Mouse (Mus musculus): ENCODE data around the gene Prdm16.

Prdm16 gene

GRCm38 (mm10) chr4:154511767-154512166 is 124.9 kb downstream of the Prdm16 start:
- no peak for DNase-seq

GRCm38 (mm10) chr4:154506774-154507435 is 129.8 kb downstream of the Prdm16 start:
- no peak for DNase-seq

- no peak for DNase-seq
These were observed 131.4 kb downstream of the Prdm16 start for GRCm38 (mm10) chr4:154505313-154505712.

- no peak for DNase-seq
These were observed 133.3 kb downstream of the Prdm16 start for GRCm38 (mm10) chr4:154503260-154503829.

GRCm38 (mm10) chr4:154502403-154503000 is 134.2 kb downstream of the Prdm16 start:
- no peak for DNase-seq

GRCm38 (mm10) chr4:154500695-154501094 is 136.0 kb downstream of the Prdm16 start:
- DNase-seq: no peak

GRCm38 (mm10) chr4:154499701-154500523 is 136.8 kb downstream of the Prdm16 start:
- DNase-seq: no peak

- no peak for DNase-seq
These were observed 139.1 kb downstream of the Prdm16 start for GRCm38 (mm10) chr4:154497423-154498175.

GRCm38 (mm10) chr4:154496991-154497390 is 139.7 kb downstream of the Prdm16 start:
- no peak for DNase-seq

- DNase-seq: no peak
These were observed 140.2 kb downstream of the Prdm16 start for GRCm38 (mm10) chr4:154496522-154496921.

GRCm38 (mm10) chr4:154493996-154494395 is 142.7 kb downstream of the Prdm16 start:
- DNase-seq: no peak

GRCm38 (mm10) chr4:154492714-154493121 is 144.0 kb downstream of the Prdm16 start:
- DNase-seq: no peak

- DNase-seq: no peak
These were observed 144.4 kb downstream of the Prdm16 start for GRCm38 (mm10) chr4:154492268-154492667.

GRCm38 (mm10) chr4:154488031-154488430 is 148.6 kb downstream of the Prdm16 start:
- no peak for DNase-seq

GRCm38 (mm10) chr4:154482695-154483094 is 154.0 kb downstream of the Prdm16 start:
- DNase-seq: no peak

GRCm38 (mm10) chr4:154481771-154482637 is 154.7 kb downstream of the Prdm16 start:
- no peak for DNase-seq

GRCm38 (mm10) chr4:154480544-154481260 is 156.0 kb downstream of the Prdm16 start:
- DNase-seq: no peak

GRCm38 (mm10) chr4:154480143-154480542 is 156.5 kb downstream of the Prdm16 start:
- no peak for DNase-seq

- no peak for DNase-seq
These were observed 157.6 kb downstream of the Prdm16 start for GRCm38 (mm10) chr4:154478933-154479613.

- no peak for DNase-seq
These were observed 162.9 kb downstream of the Prdm16 start for GRCm38 (mm10) chr4:154473571-154474307.
